Mouse (Mus musculus) layer of hippocampus, adult 9-10 months (tissue): ENCODE measurements around the gene Dnah12.
"Not testable (repeated sequence)": the region's sequence is repeated elsewhere in the genome, so short reads cannot be mapped to it uniquely, and the experiment has no call there.

Experiments
- DNase-seq: peaks from one replicate; pipeline ENCODE4 v3.0.0; 2022; ENCODE audit warnings: low spot score

The Dnah12 gene

GRCm38 (mm10) chr14:26719696-26720095, 26.6 kb downstream of the Dnah12 start:
- not testable (repeated sequence) for DNase-seq

- DNase-seq = no peak
Measured at GRCm38 (mm10) chr14:26724898-26725297, 31.8 kb downstream of the Dnah12 start.

- DNase-seq = no peak
Measured at GRCm38 (mm10) chr14:26758566-26758965, 65.5 kb downstream of the Dnah12 start.

GRCm38 (mm10) chr14:26764827-26765226, 71.8 kb downstream of the Dnah12 start:
- DNase-seq = no peak

GRCm38 (mm10) chr14:26768195-26768594, 75.1 kb downstream of the Dnah12 start:
- DNase-seq = no peak

GRCm38 (mm10) chr14:26773536-26773935, 80.5 kb downstream of the Dnah12 start:
- DNase-seq = no peak

- no peak for DNase-seq
Measured at GRCm38 (mm10) chr14:26783731-26784130, 90.7 kb downstream of the Dnah12 start.

- no peak for DNase-seq
Measured at GRCm38 (mm10) chr14:26785695-26786094, 92.6 kb downstream of the Dnah12 start.

GRCm38 (mm10) chr14:26794431-26794830, 101.4 kb downstream of the Dnah12 start:
- DNase-seq = no peak

GRCm38 (mm10) chr14:26798330-26798729, 105.3 kb downstream of the Dnah12 start:
- no peak for DNase-seq

- DNase-seq = no peak
Measured at GRCm38 (mm10) chr14:26799286-26799685, 106.2 kb downstream of the Dnah12 start.

- no peak for DNase-seq
Measured at GRCm38 (mm10) chr14:26805500-26805899, 112.4 kb downstream of the Dnah12 start.

GRCm38 (mm10) chr14:26812734-26813133, 119.7 kb downstream of the Dnah12 start:
- no peak for DNase-seq

GRCm38 (mm10) chr14:26813871-26814270, 120.8 kb downstream of the Dnah12 start:
- no peak for DNase-seq

GRCm38 (mm10) chr14:26814908-26815307, 121.8 kb downstream of the Dnah12 start:
- no peak for DNase-seq

- DNase-seq = no peak
Measured at GRCm38 (mm10) chr14:26816785-26817184, 123.7 kb downstream of the Dnah12 start.

- DNase-seq = no peak
Measured at GRCm38 (mm10) chr14:26826020-26826419, 132.9 kb downstream of the Dnah12 start.

- no peak for DNase-seq
Measured at GRCm38 (mm10) chr14:26853053-26853452, 160.0 kb downstream of the Dnah12 start.

- no peak for DNase-seq
Measured at GRCm38 (mm10) chr14:26854066-26854465, 161.0 kb downstream of the Dnah12 start.

- no peak for DNase-seq
Measured at GRCm38 (mm10) chr14:26858364-26858763, 165.3 kb downstream of the Dnah12 start.

GRCm38 (mm10) chr14:26859024-26859423, 165.9 kb downstream of the Dnah12 start:
- no peak for DNase-seq

- no peak for DNase-seq
Measured at GRCm38 (mm10) chr14:26867356-26867755, 174.3 kb downstream of the Dnah12 start.

- no peak for DNase-seq
Measured at GRCm38 (mm10) chr14:26868299-26868698, 175.2 kb downstream of the Dnah12 start.

GRCm38 (mm10) chr14:26878756-26879155, 185.7 kb downstream of the Dnah12 start:
- DNase-seq = no peak

- DNase-seq = no peak
Measured at GRCm38 (mm10) chr14:26879976-26880375, 186.9 kb downstream of the Dnah12 start.
